Mouse (Mus musculus) C2C12 (cell line): ENCODE results near the gene Dcakd.

Experiments used
- CTCF ChIP-seq: IDR thresholded peaks from one replicate; pipeline ENCODE4 v1.5.1; 2011; ENCODE audit not compliant: control insufficient read depth, insufficient read depth, insufficient read length
- FOSL1 ChIP-seq: IDR thresholded peaks from one replicate; pipeline ENCODE4 v1.8.0; 2011; ENCODE audit warnings: mild to moderate bottlenecking, low read length; ENCODE audit not compliant: poor library complexity, insufficient read depth, severe bottlenecking
- MAX ChIP-seq: IDR thresholded peaks from one replicate; pipeline ENCODE4 v1.6.1; 2011; ENCODE audit warnings: mild to moderate bottlenecking, control low read depth
- MYOD1 ChIP-seq: IDR thresholded peaks from one replicate; pipeline ENCODE4 v1.6.1; 2011; ENCODE audit warnings: low read depth; ENCODE audit not compliant: control insufficient read depth, insufficient read length
- MYOG ChIP-seq: IDR thresholded peaks from one replicate; pipeline ENCODE4 v1.6.1; 2011; ENCODE audit not compliant: control insufficient read depth, insufficient read length; ENCODE audit errors: extremely low read depth
- USF1 ChIP-seq: IDR thresholded peaks from one replicate; pipeline ENCODE4 v1.6.1; 2011; ENCODE audit warnings: low read depth, mild to moderate bottlenecking, control low read depth, moderate library complexity

- TF ChIP-seq MAX (no peak), CTCF (no peak), MYOG (no peak), FOSL1 (no peak), MYOD1 (no peak), USF1 (no peak)
Observed at GRCm38 (mm10) chr11:103049611-103050010, 21.5 kb upstream of the Dcakd start.
